Mouse (Mus musculus) adrenal gland, adult 2 months (tissue): ENCODE measurements around the gene Ttyh3. TPM values are rescaled to one million over a fixed set of nuclear protein-coding genes. Genes with fewer than 3 reads are reported as not detected.

ENCODE experiments used
- DNase-seq: peaks from one replicate; pipeline ENCODE4 v3.0.0; 2021
- polyA plus RNA-seq: library from polyadenylated mRNA; depleted of rRNA; stranded (reverse); fragments of >200 nt; gene quantifications from 2 replicates; pipeline ENCODE4 v1.2.3, GENCODE M21; 2012
- total RNA-seq, 2 experiments: library from RNA; stranded (reverse); gene quantifications; 2 replicates each; pipeline ENCODE4 v1.2.3; 2021

Gene Ttyh3
- total and polyA plus RNA-seq, 3 experiments, result 48.6 to 217 (median 95.9) TPM

- DNase-seq, result peak; percentile 55
Measured at GRCm38 (mm10) chr5:140609511-140610272, 39.1 kb downstream of the Ttyh3 start.

- no peak for DNase-seq
Measured at GRCm38 (mm10) chr5:140608634-140609015, 40.2 kb downstream of the Ttyh3 start.

GRCm38 (mm10) chr5:140607836-140608633 lies 40.8 kb downstream of the Ttyh3 start:
- no peak for DNase-seq

GRCm38 (mm10) chr5:140607001-140607835 lies 41.6 kb downstream of the Ttyh3 start, which contains the start of gene Lfng:
Gene Lfng, plus strand, starts transcription at chr5:140607320.
- DNase-seq, result peak; percentile 95

- DNase-seq, result no peak
Measured at GRCm38 (mm10) chr5:140606386-140606785, 42.4 kb downstream of the Ttyh3 start.

GRCm38 (mm10) chr5:140605228-140605627 lies 43.6 kb downstream of the Ttyh3 start:
- DNase-seq, result no peak

GRCm38 (mm10) chr5:140604386-140604785 lies 44.4 kb downstream of the Ttyh3 start:
- DNase-seq, result no peak

- DNase-seq, result no peak
Measured at GRCm38 (mm10) chr5:140602540-140602939, 46.3 kb downstream of the Ttyh3 start.

GRCm38 (mm10) chr5:140601712-140602111 lies 47.1 kb downstream of the Ttyh3 start:
- no peak for DNase-seq

- no peak for DNase-seq
Measured at GRCm38 (mm10) chr5:140599939-140600338, 48.9 kb downstream of the Ttyh3 start.

- DNase-seq, result no peak
Measured at GRCm38 (mm10) chr5:140597787-140598186, 51.0 kb downstream of the Ttyh3 start.

GRCm38 (mm10) chr5:140596927-140597588 lies 51.8 kb downstream of the Ttyh3 start:
- DNase-seq, result peak; percentile 64

- DNase-seq, result no peak
Measured at GRCm38 (mm10) chr5:140596426-140596825, 52.4 kb downstream of the Ttyh3 start.

- DNase-seq, result no peak
Measured at GRCm38 (mm10) chr5:140594846-140595245, 54.0 kb downstream of the Ttyh3 start.

- DNase-seq, result no peak
Measured at GRCm38 (mm10) chr5:140589082-140589774, 59.6 kb downstream of the Ttyh3 start.

- no peak for DNase-seq
Measured at GRCm38 (mm10) chr5:140583732-140584368, 65.0 kb downstream of the Ttyh3 start.

GRCm38 (mm10) chr5:140582995-140583731 lies 65.7 kb downstream of the Ttyh3 start:
- DNase-seq, result no peak

- no peak for DNase-seq
Measured at GRCm38 (mm10) chr5:140581569-140581968, 67.3 kb downstream of the Ttyh3 start.

- DNase-seq, result no peak
Measured at GRCm38 (mm10) chr5:140579771-140580170, 69.1 kb downstream of the Ttyh3 start.

GRCm38 (mm10) chr5:140579221-140579620 lies 69.6 kb downstream of the Ttyh3 start:
- no peak for DNase-seq
